Mouse (Mus musculus) thymus, adult 2 months (tissue): ENCODE results near the gene Cdr2.

Source experiments
- CTCF ChIP-seq: fragments of 200-500 bp; IDR thresholded peaks from 2 replicates; pipeline ENCODE4 v1.5.1; 2012; ENCODE audit warnings: mild to moderate bottlenecking, control low read depth, low read length, moderate library complexity, borderline replicate concordance; ENCODE audit not compliant: control insufficient read depth, poor library complexity, insufficient read depth; ENCODE audit errors: extremely low read depth
- POLR2A ChIP-seq: fragments of 200-500 bp; IDR thresholded peaks from 2 replicates; pipeline ENCODE4 v1.6.1; 2012; ENCODE audit warnings: mild to moderate bottlenecking, low read length, control low read depth, moderate library complexity; ENCODE audit not compliant: control insufficient read depth, poor library complexity, insufficient read depth; ENCODE audit errors: extremely low read depth

DNA sequence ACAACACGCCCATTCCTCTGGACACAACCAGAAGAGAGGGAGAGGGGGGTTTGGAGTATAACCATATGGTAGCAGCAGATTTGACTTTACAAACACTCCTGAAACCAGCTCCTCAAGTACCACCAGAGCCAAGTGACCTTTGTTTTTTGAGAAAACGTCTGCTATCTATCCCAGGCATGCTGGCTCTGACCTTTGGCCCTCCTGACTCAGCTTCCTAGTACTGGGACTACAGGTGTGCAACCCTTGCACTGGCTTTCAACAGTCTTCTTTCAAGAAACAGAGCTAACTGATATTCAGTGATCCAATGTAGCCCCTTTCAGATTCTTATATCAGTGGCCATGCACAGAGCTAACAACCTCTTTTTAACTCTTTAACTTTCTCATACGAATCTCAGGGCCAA is 20.2 kb downstream of the Cdr2 start:
- TF ChIP-seq CTCF (no peak), POLR2A (no peak)
